Mouse (Mus musculus): ENCODE measurements at regions not wholly inside any gene's neighbourhood (a gene's known extent, or its start where the extent isn't known, plus 50 kb on each side); places are given as distances from the start of the nearest gene placed in this dataset.

DNA sequence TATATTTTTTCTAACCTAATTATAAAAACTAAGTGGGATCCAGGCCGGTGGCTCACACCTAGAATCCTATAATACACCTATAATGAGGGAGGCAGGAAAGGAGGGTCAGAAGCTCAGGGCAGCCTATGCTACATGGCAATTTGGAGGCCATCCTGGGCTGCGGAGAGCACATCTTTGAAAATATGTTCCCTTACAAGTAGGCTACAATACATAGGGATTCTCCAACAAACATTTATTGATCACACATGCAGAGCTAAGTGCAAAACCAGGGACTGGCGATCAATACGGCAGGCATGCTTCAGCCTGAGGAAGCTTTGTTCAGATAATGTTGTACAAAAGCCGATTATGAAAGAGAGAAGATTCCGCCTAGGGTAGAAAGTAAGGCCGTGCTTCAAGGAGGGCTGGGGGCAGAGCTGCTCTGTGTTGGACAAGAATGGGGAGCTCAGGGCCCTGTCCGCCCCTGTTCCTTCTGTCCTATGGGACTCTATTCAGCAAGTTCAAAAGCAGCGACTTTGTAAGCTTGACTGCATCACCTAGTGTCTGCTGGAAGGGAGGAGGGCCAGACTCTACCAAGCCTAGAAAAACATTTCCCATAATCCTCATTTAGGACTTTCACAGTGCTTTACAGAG is 53.4 kb upstream of the Sgk1 start:
- intact Hi-C loops (cut with DNase I): no loop called here

DNA sequence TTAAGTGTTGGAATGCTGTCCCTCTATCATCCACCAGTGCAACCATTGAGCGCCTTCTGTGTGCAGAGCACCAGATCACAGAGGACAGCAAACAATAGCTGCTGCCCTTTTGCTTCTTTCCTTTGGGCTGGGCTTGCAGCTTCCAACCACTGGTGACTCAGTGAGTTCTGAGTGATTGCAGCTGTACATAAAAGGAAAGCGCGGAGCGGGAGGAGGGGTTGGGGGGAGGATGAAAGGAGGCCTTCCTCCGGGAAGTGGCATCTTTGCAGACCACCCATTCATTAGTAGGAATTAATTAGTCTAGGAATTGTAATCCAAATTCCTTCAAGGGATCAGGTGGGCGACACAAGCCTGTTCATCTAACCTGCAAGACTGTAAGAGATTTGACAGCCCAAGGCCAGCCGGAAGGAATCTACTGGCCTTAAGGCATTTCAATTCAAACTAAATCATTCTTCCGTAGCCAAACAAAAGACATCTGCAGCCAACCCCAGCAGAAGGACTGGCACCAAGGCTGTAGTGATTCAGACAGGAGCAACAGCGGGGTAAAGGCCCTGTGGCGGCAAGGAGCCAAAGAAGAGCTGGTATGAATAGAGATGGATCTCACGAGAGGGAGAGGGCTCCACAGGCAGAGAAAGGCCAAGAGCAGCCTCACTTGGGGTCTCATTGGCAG is 52.8 kb upstream of the Sgk1 start:
- intact Hi-C loops (cut with DNase I): no loop called here

DNA sequence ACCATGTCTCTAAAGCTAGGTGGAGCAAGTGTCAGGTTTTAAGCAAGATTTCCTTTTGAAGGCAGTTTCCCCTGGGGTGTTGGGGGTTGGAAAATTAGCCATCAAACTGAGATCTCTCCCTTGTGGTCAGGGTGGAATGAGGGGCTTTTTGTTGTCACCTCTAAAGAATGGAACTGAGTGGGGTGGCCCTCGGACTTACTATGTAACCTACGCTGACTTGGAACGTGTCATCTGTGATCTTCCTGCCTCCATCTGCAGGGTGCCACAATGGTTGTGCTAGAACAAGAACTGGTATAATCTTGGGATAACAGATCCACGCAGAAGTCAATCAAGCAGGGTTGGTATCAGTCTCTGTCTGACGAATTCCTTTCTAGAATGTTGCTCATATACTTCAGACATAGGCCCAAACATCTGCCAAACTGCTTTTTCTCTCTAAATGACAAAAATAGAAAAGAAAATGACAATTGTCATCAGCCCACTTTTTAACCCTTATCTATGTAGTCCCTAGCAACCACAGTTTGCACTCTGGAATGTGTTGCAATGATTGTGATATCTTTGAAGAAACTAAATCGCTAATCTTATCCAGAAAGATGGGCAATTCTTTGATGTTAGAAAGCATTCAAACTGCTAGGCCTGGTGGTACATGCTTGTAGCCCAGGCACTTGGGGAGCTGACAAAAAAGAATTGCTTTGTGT is 50.8 kb upstream of the Sgk1 start:
- intact Hi-C loops (cut with DNase I): no loop called here
